Mouse (Mus musculus) heart, embryonic 12.5 days (tissue): ENCODE measurements around the gene Ces4a. TPM values are rescaled to one million over a fixed set of nuclear protein-coding genes. Genes with fewer than 3 reads are reported as not detected.
"Not testable (repeated sequence)": the region's sequence is repeated elsewhere in the genome, so short reads cannot be mapped to it uniquely, and the experiment has no call there.

ENCODE experiments used
- ATAC-seq: fragments of 200-750 bp; cut with Nextera tagmentation; 2 replicates; pipeline ENCODE4 v1.8.0; 2017; ENCODE audit warnings: moderate TSS enrichment, moderate library complexity; ENCODE audit not compliant: insufficient number of reproducible peaks, low FRiP score
- H3K27ac ChIP-seq: fragments of 300-500 bp; sonication (generic); 2 replicates; pipeline ENCODE4 v1.5.1; 2016; ENCODE audit warnings: mild to moderate bottlenecking, moderate library complexity; ENCODE audit not compliant: poor library complexity, severe bottlenecking
- H3K27me3 ChIP-seq: fragments of 300-500 bp; sonication (generic); replicated peaks from 2 replicates; pipeline ENCODE4 v1.6.1; 2016; ENCODE audit warnings: mild to moderate bottlenecking, moderate library complexity
- H3K36me3 ChIP-seq: fragments of 300-500 bp; sonication (generic); 2 replicates; pipeline ENCODE4 v1.6.1; 2016; ENCODE audit warnings: mild to moderate bottlenecking, moderate library complexity
- H3K4me1 ChIP-seq: fragments of 300-500 bp; sonication (generic); replicated peaks from 2 replicates; pipeline ENCODE4 v1.6.1; 2016; ENCODE audit warnings: mild to moderate bottlenecking
- H3K4me2 ChIP-seq: fragments of 300-500 bp; sonication (generic); 2 replicates; pipeline ENCODE4 v1.6.1; 2016; ENCODE audit warnings: mild to moderate bottlenecking, moderate library complexity
- H3K4me3 ChIP-seq: fragments of 300-500 bp; sonication (generic); 2 replicates; pipeline ENCODE4 v1.5.1; 2016; ENCODE audit warnings: mild to moderate bottlenecking
- H3K9ac ChIP-seq: fragments of 300-500 bp; sonication (generic); 2 replicates; pipeline ENCODE4 v1.6.1; 2016; ENCODE audit warnings: mild to moderate bottlenecking, moderate library complexity
- H3K9me3 ChIP-seq: fragments of 300-500 bp; sonication (generic); replicated peaks from 2 replicates; pipeline ENCODE4 v1.6.1; 2016; ENCODE audit warnings: mild to moderate bottlenecking, moderate library complexity
- WGBS: fragments of 180-500 bp; shearing (Covaris S2); methylation state at CpG from one replicate; pipeline ENCODE4 v1.1.7; 2016; 5-methylcytosine and 5-hydroxymethylcytosine counted together
- polyA plus RNA-seq: library from polyadenylated mRNA; unstranded; fragments of >200 nt; fragmentation: Nextera tagmentation; extraction: Ambion mirVana; gene quantifications from 2 replicates; pipeline ENCODE4 v1.2.1, GENCODE M21; 2016

The Ces4a gene
- polyA plus RNA-seq, 1 experiment from 2014 or later: not detected

GRCm38 (mm10) chr8:105169582-105169981 lies 38.0 kb downstream of the Ces4a start:
- WGBS: 46% methylated on average over 3 of the region's 3 CpGs
- peaks cover 22% of the 10 kb centered on the region for H3K4me1 ChIP-seq
- H3K27me3 ChIP-seq: no peaks in the 10 kb centered on the region
- no peak overlapping the region for H3K4me3 ChIP-seq
- no peak for ATAC-seq
- H3K9ac ChIP-seq: no peak overlapping the region; the same call in 1 of the 2 replicates
- H3K4me2 ChIP-seq: no peak overlapping the region; the same call in 1 of the 2 replicates
- no peaks in the 10 kb centered on the region for H3K9me3 ChIP-seq
- 0 out of 2 replicates have a peak overlapping the region, but pooled peaks have one; percentile 8 for H3K27ac ChIP-seq
- peaks cover under 1% of the 10 kb centered on the region; the same call in 1 of the 2 replicates for H3K36me3 ChIP-seq

GRCm38 (mm10) chr8:105170041-105170380 lies 38.4 kb downstream of the Ces4a start:
- Histone ChIP-seq H3K27me3 (no peaks in the 10 kb centered on the region), H3K27ac (peak overlapping the region; percentile 97), H3K9ac (peak overlapping the region; percentile 95), H3K9me3 (no peaks in the 10 kb centered on the region), H3K36me3 (peaks cover 5% of the 10 kb centered on the region), H3K4me2 (peak overlapping the region; percentile 67), H3K4me3 (peak overlapping the region; percentile 75), H3K4me1 (peaks cover 18% of the 10 kb centered on the region)
- ATAC-seq: peak; percentile 27
- 1% methylated on average over 5 of the region's 5 CpGs for WGBS

- Histone ChIP-seq H3K27me3 (no peaks in the 10 kb centered on the region), H3K4me1 (peaks cover 18% of the 10 kb centered on the region), H3K27ac (peak within 1 kb of the TSS; percentile 97), H3K9ac (peak within 1 kb of the TSS; percentile 95), H3K4me2 (peak within 1 kb of the TSS; percentile 67), H3K9me3 (no peaks in the 10 kb centered on the region), H3K36me3 (peaks cover 9% of the 10 kb centered on the region), H3K4me3 (peak within 1 kb of the TSS; percentile 75)
- WGBS: under 1% methylated on average over 66 of the region's 86 CpGs
- peak; percentile 92 for ATAC-seq
Observed at GRCm38 (mm10) chr8:105170381-105171115, 38.9 kb downstream of the Ces4a start, which contains the start of gene Cbfb. TSS of gene Cbfb (plus strand) at chr8:105170674.

DNA sequence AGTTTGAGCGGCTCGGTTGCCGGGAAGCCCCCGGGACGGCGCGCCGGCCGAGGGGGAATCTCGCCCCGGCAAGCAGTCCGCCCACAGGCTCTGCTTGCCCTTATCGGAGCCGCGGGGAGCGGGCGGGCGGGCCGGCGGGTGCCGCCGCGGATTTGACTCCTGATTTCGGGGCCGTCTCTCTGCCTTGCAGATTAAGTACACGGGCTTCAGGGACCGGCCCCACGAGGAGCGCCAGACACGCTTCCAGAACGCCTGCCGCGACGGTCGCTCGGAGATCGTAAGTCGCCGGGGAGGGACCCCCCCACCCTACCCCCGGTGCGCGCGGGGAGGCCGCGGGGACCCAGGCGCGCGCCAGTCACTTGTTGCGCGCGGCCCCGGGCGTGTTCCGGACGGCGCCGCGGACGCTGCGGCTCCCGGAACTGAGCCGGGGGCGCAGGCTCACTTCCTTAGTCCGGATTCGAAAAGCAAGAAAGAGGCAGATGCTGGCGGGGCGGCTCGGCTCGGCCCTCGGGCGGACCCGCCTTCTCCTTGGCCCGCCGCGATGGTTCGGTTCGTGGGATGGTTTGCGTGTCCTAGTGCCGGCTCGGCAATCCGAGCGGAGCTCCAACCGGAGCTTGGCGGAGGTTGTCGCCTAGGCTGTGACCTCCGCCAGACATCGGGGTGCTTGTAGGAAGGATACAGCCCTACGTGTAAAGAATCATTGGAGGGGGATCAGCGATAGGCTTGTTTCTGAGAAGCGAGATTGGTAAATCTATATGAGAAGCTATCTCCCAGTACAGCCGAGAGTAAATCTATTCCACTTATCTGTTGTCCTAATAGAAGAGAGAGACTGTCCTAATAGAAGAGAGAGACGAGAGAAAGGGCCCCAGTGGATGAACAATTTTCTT lies 39.8 kb downstream of the Ces4a start:
- H3K4me2 ChIP-seq: peak overlapping the region; percentile 67
- no peaks in the 10 kb centered on the region for H3K9me3 ChIP-seq
- peaks cover 14% of the 10 kb centered on the region for H3K36me3 ChIP-seq
- peak; percentile 65 for ATAC-seq
- peaks cover 18% of the 10 kb centered on the region for H3K4me1 ChIP-seq
- under 1% methylated on average over 89 of the region's 92 CpGs for WGBS
- peak overlapping the region; percentile 75 for H3K4me3 ChIP-seq
- peak overlapping the region; percentile 97 for H3K27ac ChIP-seq
- no peaks in the 10 kb centered on the region for H3K27me3 ChIP-seq
- peak overlapping the region; percentile 95 for H3K9ac ChIP-seq

DNA sequence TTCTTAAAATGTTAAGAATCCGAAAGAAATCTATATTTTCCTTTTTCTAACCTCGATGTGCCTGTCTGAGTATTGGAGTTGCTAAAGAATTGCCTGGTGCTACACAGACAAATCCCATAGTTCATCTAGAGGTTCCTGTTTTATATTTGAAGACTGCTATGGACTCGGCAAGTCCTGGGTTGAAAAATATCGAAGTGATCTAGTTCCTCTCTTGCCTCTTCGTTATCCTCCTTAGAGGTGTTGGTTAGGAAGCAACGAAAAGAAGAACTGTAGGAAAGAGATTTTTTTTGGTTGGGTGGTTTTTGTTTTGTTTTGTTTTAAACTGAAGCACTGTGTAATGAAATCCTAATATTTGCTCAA lies 40.4 kb downstream of the Ces4a start:
- no peak for ATAC-seq
- Histone ChIP-seq H3K4me3 (peak overlapping the region; percentile 75), H3K4me2 (peak overlapping the region; percentile 67), H3K4me1 (peaks cover 18% of the 10 kb centered on the region), H3K9ac (peak overlapping the region; percentile 95), H3K27ac (no peak overlapping the region), H3K27me3 (no peaks in the 10 kb centered on the region), H3K9me3 (no peaks in the 10 kb centered on the region), H3K36me3 (peaks cover 20% of the 10 kb centered on the region)
- 32% methylated on average over 6 of the region's 6 CpGs for WGBS

DNA sequence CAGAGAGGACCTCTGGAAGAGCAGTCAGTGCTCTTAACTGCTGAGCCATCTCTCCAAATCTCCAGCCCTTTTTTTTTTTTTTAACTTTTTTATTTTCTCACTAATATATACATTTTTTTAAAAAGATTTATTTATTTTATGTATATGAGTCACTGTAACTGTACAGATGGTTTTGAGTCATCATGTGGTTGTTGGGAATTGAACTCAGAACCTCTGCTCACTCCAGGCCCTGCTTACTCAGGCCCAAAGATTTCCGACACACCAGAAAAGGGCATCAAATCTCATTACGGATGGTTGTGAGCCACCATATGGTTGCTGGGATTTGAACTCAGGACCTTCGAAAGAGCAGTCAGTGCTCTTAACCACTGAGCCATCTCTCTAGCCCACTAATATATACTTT lies 43.7 kb downstream of the Ces4a start:
- peaks cover 13% of the 10 kb centered on the region for H3K4me1 ChIP-seq
- ATAC-seq, H3K4me2 ChIP-seq, H3K27ac ChIP-seq, H3K27me3 ChIP-seq, H3K4me3 ChIP-seq, H3K9me3 ChIP-seq, H3K9ac ChIP-seq: not testable (repeated sequence)
- H3K36me3 ChIP-seq: peaks cover 31% of the 10 kb centered on the region
- 90% methylated on average over 3 of the region's 3 CpGs for WGBS

DNA sequence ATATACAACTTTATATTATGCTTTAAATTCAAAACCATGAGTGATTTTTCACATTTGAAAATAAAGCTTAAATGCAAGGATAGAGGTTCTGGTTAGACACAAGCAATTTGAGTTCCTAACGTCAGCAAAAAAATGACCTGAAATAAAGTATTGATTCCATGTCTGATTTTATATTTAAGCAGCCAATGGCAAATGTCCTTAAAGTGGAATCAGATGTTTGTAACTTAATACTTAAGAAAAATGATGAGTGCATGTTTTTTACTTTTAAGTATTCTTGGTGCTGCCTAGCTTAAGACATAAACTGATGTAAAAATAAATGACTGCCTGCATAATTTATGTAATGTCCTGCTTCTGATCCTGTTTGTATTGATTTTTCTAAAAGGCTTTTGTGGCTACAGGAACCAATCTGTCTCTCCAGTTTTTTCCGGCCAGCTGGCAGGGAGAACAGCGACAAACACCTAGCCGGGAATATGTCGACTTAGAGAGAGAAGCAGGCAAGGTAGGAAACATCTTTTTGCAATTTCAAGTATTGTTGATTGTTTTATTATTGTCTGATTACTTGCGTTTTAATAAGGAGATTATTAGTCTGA lies 46.7 kb downstream of the Ces4a start:
- H3K4me1 ChIP-seq: 0 out of 2 replicates have a peak, but pooled peaks cover 9% of the 10 kb centered on the region
- 88% methylated on average over 6 of the region's 6 CpGs for WGBS
- H3K9ac ChIP-seq: no peak overlapping the region
- no peak overlapping the region for H3K4me3 ChIP-seq
- H3K27ac ChIP-seq: no peak overlapping the region
- H3K27me3 ChIP-seq: no peaks in the 10 kb centered on the region
- ATAC-seq: no peak
- no peak overlapping the region for H3K4me2 ChIP-seq
- no peaks in the 10 kb centered on the region for H3K9me3 ChIP-seq
- peaks cover 44% of the 10 kb centered on the region for H3K36me3 ChIP-seq

- no peaks in the 10 kb centered on the region for H3K27me3 ChIP-seq
- WGBS: 85% methylated on average over 1 of the region's 1 CpGs
Observed at GRCm38 (mm10) chr8:105182201-105182600, 50.6 kb downstream of the Ces4a start.

DNA sequence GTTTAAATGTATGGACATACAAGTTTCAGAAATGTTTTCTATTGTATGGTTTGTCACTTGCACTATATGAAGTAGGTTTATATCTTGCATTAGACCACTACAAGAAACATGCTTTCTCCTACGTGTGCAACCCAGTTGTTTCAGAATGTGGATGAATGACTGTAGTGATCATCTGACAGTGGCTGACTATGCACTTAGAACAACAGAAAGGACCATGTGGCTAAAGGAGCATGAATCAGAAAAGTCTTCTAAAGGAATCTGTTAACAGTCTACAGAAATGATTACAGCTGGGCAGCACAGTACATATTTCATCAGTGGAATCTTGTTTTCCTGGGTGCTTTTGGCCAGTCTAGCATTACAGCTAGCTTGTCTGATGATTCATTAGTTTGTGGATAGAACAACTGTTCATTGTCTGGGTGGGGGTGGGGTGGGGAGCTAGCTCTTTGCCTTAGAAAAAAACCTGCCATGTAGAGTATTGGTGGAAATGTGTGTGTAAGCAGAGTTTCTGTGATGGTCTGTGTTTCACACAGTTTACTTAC lies 54.9 kb downstream of the Ces4a start:
- Histone ChIP-seq H3K9me3 (no peaks in the 10 kb centered on the region), H3K27me3 (no peaks in the 10 kb centered on the region), H3K36me3 (peaks cover 20% of the 10 kb centered on the region), H3K4me1 (0 out of 2 replicates have a peak, but pooled peaks cover 8% of the 10 kb centered on the region), H3K4me2 (no peak overlapping the region), H3K27ac (no peak overlapping the region), H3K9ac (no peak overlapping the region), H3K4me3 (no peak overlapping the region)
- ATAC-seq: no peak
- WGBS: 52% methylated on average over 1 of the region's 1 CpGs

More at GRCm38 (mm10) chr8:105182201-105182600, 50.6 kb downstream of the Ces4a start:
- 0 out of 2 replicates have a peak, but pooled peaks cover 8% of the 10 kb centered on the region for H3K4me1 ChIP-seq
- no peak overlapping the region for H3K9ac ChIP-seq
- no peak overlapping the region for H3K4me3 ChIP-seq
- no peaks in the 10 kb centered on the region for H3K9me3 ChIP-seq
- H3K36me3 ChIP-seq: peaks cover 32% of the 10 kb centered on the region
- ATAC-seq: no peak
- H3K4me2 ChIP-seq: no peak overlapping the region
- H3K27ac ChIP-seq: no peak overlapping the region

- WGBS: 90% methylated on average over 5 of the region's 5 CpGs
- Histone ChIP-seq H3K9me3 (no peaks in the 10 kb centered on the region), H3K4me3 (no peak overlapping the region), H3K27me3 (no peaks in the 10 kb centered on the region), H3K4me1 (no peaks in the 10 kb centered on the region), H3K36me3 (peaks cover 44% of the 10 kb centered on the region), H3K9ac (no peak overlapping the region), H3K27ac (no peak overlapping the region), H3K4me2 (no peak overlapping the region)
- no peak for ATAC-seq
Observed at GRCm38 (mm10) chr8:105192182-105192581, 60.6 kb downstream of the Ces4a start.
